Mouse (Mus musculus): Measurements from ENCODE around the gene Best3.

- TF ChIP-seq POLR2A (IDR thresholded peaks at IDR 0.05; ENCODE audit: insufficient read depth, low read depth, low read length), result no peak
- TF ChIP-seq CTCF (IDR thresholded peaks at IDR 0.05), result no peak
- TF ChIP-seq EP300 (IDR thresholded peaks at IDR 0.05; ENCODE audit: insufficient read depth, low read depth, low read length), result no peak
Measured at GRCm38 (mm10) chr10:117064076-117064475, 78.0 kb downstream of the Best3 start.

Data from heart, adult 2 months (tissue).